Mouse (Mus musculus) megakaryocyte, adult 5-6 weeks (primary cell): ENCODE results near the gene Apold1. TPM values are rescaled to one million over a fixed set of nuclear protein-coding genes. Genes with fewer than 3 reads are reported as not detected.

Experiments
- ATAC-seq: 2 replicates; pipeline ENCODE4 v1.8.0; 2016; ENCODE audit warnings: mild to moderate bottlenecking, inconsistent platforms; ENCODE audit not compliant: poor library complexity, severe bottlenecking
- total RNA-seq, 2 experiments: library from RNA; stranded (forward) in 1 of 2; stranded (reverse) in 1 of 2; fragments of 153-499, 151-499 nt in 1 of 2; fragments of 221-1000, 200-1000 nt in 1 of 2; gene quantifications; 2 replicates each; pipeline versions ENCODE4 v1.2.3 to v1.2.4; 2015 to 2017

Apold1 gene
- total RNA-seq (2015): 0.21 and 0.89 TPM in 2 replicates
- total RNA-seq (2017): 0.40 and 0.49 TPM in 2 replicates

GRCm38 (mm10) chr6:134981231-134982062, at the start of gene Apold1:
TSS of gene Apold1 (plus strand) at chr6:134981718.
- ATAC-seq: 0 out of 2 replicates have a peak, but pooled peaks have one; percentile 14

GRCm38 (mm10) chr6:134932486-134933206, 48.9 kb upstream of the Apold1 start:
- ATAC-seq: no peak

GRCm38 (mm10) chr6:134933207-134933558, 48.3 kb upstream of the Apold1 start:
- no peak for ATAC-seq

GRCm38 (mm10) chr6:134934305-134934704, 47.2 kb upstream of the Apold1 start:
- ATAC-seq: no peak

DNA sequence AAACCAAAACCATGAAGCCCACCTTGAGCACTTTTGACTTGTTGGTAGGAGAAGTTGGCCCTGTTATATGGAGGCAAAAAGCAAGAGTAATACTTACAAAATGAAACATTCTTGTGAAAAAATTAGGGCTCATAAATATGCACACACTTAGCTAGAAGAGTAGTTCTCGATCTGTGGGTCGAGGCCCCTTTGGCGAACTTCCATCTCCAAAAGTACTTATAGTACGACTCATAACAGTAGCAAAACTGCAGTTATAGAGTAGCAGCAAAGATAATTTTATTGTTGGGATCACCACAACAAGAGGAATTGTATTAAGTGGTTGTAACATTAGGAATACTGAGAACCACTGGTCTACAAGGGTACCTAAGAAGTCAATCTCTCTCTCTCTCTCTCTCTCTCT, 41.7 kb upstream of the Apold1 start:
- no peak for ATAC-seq

- no peak for ATAC-seq
These were observed 37.6 kb upstream of the Apold1 start for GRCm38 (mm10) chr6:134943759-134944407.

DNA sequence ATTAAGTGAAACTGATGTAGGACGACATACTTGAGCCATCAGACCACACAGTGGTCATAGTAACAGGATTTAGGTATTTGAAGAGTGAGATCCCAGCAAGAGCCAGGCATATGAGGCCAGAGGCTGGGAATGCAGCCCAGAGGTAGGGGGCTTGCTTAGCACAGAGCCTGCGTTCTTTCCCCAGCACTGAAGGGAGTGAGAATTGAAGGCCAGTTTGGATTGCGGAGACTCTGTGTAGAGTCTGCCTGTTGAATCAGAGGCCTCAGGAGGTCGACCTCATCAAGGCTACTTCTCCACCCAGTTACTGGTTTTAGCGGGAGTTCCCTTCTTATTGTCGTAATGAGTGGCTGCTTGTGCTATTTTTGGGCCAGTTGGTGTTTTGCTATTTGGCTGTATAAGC, 35.5 kb upstream of the Apold1 start:
- ATAC-seq: no peak

- peak; percentile 42; the same call in 1 of the 2 replicates for ATAC-seq
These were observed 34.7 kb upstream of the Apold1 start for GRCm38 (mm10) chr6:134946858-134947257.

GRCm38 (mm10) chr6:134947311-134948087, 34.0 kb upstream of the Apold1 start:
- ATAC-seq: peak; percentile 91

- no peak for ATAC-seq
These were observed 32.9 kb upstream of the Apold1 start for GRCm38 (mm10) chr6:134948522-134949061.

DNA sequence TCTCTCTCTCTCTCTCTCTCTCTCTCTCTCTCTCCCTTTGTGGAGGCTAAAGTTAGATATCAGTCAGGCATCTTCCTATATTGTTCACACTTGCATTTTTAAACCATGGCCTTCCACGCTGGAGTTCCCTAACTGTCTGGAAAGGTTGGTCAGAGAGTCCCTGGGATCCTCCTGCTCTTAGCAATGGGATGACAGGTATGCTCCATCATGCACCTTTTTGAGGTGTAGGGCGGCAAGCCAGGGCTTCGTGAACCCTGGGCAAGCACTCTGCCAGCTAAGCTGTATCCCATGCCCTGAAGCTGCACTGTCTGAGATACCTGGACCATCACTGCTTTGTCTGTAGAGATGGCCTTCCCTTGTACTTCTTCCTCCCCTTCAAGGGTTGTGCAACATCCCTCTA, 32.3 kb upstream of the Apold1 start:
- no peak for ATAC-seq

DNA sequence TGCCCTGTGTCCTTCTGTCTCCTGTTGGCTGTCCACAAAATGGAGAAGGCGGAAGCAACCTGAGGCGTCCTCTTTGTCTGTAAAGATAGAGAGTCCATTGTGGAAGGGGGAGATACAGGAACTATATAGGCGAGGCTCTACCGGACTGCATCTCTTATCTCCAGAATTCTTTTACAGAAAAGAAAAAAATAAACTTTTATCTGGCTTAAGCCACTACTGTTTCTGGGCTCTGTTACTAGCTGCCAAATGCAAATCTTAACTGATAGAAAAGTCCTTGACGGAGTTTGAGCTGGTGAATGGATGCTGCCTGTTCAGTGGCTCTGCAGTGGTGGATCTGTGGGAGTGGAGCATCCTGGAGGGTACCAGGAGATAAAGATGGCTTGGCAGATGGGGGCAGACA, 30.2 kb upstream of the Apold1 start:
- no peak for ATAC-seq

DNA sequence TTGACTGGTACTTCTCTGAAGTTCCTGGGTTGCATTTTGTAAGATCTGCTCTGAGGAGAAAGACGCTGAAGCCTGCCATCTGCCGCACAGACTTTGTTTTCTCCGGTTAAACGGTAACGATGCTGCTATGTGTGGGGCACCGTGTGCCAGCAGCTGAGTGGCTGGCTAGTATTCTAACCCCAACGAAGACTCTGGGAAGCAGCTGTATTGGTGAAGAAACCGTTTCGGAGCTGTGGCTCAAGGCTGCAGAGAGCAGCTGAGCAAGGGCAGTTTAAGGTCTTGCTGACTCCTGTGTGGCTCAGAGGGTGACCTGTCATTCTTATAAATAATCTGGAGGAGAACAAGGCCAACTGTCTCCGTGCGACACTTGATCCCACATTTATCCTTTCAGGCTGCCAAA, 27.5 kb upstream of the Apold1 start:
- no peak for ATAC-seq

GRCm38 (mm10) chr6:134956388-134956787, 25.1 kb upstream of the Apold1 start:
- ATAC-seq: no peak

DNA sequence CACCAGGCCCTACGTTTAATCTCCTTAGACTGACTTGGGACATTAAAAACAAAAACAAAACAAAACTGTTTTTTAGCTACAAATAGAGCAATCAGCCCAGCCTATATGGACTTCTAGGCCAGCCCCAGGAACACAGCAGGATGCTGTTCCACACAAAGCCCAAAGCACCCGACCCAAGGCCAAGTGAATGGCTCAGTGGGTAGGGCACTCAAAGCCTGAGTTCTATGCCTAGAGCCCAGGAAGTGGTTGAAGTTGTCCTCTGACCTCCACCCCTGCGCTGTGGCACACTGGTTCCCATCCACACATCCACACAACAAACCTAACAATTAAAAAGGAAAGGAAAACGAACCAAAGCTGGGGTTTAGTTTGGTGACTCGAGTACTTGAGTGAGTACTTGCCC, 20.2 kb upstream of the Apold1 start:
- no peak for ATAC-seq

- ATAC-seq: no peak
These were observed 19.5 kb upstream of the Apold1 start for GRCm38 (mm10) chr6:134961858-134962517.

DNA sequence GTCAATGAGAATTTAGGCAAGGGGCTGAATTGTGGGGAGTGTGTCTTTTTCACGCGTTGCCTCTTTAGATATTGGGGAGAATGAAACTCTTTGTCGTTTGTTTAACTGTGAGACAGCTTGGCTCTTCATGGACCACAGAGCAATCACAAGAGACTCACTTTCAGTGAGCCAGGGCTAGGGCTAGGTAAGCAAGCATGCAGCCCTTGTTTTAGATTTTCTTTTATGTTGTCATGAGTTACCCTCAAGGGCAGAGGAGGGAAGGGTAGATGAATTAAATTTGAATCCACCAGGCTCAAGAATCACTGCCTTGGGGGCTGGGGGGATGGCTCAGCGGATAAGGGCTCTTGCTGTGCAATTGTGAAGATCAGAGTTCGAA, 19.0 kb upstream of the Apold1 start:
- no peak for ATAC-seq

DNA sequence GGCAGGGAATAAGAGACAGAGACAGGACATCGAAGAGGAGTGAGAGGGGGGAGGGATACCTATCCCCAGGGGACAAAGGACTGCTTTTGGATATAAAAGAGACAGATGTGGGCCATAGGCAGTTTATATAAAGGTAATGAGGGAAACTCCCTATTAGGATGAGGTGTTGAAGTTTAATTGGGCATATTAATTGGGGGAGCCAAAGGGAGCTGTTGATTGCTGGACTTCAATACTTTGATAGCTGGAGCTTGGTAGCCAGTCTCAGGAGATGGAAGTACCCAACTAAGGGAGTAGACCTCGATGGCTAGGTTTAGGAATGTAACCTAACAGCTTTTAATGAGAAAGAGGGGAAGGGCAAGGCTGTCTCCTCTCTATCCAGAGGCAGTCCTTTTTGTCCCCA, 17.6 kb upstream of the Apold1 start:
- no peak for ATAC-seq

DNA sequence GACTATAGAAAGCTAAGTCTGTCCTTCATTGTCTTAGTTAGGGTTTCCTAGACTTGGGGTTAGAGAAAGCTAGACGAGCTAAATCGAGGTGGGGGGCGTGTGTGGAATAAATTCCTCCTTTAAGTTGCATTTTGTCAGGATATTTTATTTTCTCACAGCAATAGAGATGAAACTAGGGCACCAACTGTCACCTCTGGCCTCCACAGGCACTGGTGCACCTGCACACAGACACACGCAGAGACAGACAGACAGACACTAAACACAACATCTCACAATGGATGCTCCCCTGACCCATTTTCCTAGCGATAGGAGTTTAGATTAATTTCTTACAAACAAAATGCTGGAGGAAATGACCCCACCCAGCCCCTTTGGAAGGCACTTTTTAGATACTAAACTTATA, 14.8 kb upstream of the Apold1 start:
- ATAC-seq: no peak

DNA sequence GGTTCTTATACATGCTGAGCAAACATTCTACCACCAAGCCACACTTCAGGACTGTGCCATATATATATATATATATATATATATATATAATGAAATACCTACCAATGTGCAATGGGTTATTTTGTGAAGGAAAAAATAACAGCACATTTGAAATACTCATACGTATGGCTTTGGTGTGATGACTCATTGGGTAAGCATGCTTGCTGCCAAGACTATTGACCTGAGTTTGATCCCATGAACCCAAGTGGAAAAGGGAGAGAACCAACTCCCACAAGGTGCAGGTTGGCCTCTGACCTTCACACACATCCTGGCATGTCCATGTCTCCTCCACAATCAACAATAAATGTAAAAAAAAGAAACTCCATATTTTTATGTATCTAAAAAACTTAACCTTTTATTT, 13.2 kb upstream of the Apold1 start:
- ATAC-seq: no peak
